ENCODE assay signal across 9 mouse cellular contexts in the genomic region with DNA sequence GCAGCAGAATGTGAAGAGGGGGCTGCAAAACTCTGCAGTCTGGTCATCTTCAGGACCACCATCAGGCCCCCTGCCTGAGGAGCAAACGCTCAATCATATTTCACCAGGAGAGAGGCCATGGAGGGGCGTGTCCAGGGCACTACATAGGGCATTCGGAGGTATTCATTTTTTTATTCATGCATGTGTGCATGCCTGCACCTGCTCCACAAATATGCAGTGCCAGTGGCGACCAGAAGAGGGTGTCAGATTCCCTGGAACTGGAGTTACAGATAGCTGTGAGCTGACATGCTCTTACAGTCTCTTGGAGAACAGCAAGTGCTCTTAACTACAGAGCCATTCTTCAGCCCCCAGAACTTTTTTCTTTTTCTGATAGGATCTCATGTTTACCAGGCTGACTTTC. TPM values are rescaled to one million over a fixed set of nuclear protein-coding genes. Genes with fewer than 3 reads are reported as not detected.
DNase-seq lines count a peak whose midpoint lies in the region; ATAC-seq and TF ChIP-seq lines count a peak whose summit lies in the region.
"Had no signal": no experiment of that assay in that cellular context is flagged by ENCODE, and none has a peak within 500 bp of the region (broad histone marks: within the 10 kb centered on the region; RNA-seq: fewer than 3 reads in every experiment).

No protein-coding gene starts in this region.

- peak; percentile 85 for ATAC-seq in frontal cortex, adult (ENCODE audit: low TSS enrichment)

- H3K4me3 ChIP-seq in layer of hippocampus, adult 2 months = no peak overlapping the region
- H3K4me3 ChIP-seq: heart, embryonic 13.5 days; stomach, embryonic 15.5 days had no signal

- peak; percentile 85 for TF ChIP-seq CTCF in layer of hippocampus, adult 2 months (conservative IDR thresholded peaks at IDR 0.05)

- peak; percentile 57 for DNase-seq in 416B (ENCODE audit: low read depth)
- DNase-seq in ES-CJ7 (ENCODE audit: low read depth, low spot score) = peak; percentile 65
- peak; percentile 33 for DNase-seq in cerebellum, adult 9-11 months
- peak; percentile 39 to 71 for DNase-seq in layer of hippocampus, adult 2 months (ENCODE audit: low spot score in 2 of 2)
- peak; percentile 48 to 56 for DNase-seq in lung, adult 18-20 months
- DNase-seq in right cerebral cortex, adult 2 months (ENCODE audit: low spot score in 2 of 2) = peak; percentile 77 to 83

- no peak overlapping the region for H3K27ac ChIP-seq in layer of hippocampus, adult 2 months
- H3K27ac ChIP-seq: heart, embryonic 13.5 days; stomach, embryonic 15.5 days had no signal

RNA-seq across cellular contexts. Expression of a gene that starts 56.4 kb away (rescaled TPM):
- total RNA-seq in layer of hippocampus, adult 2 months (2021) = 1 to 10 TPM in 1 of 2 experiments, under 1 TPM in 1; 0.64 to 1.1 TPM
